Mouse (Mus musculus): ENCODE measurements at regions not wholly inside any gene's neighbourhood (a gene's known extent, or its start where the extent isn't known, plus 50 kb on each side); places are given as distances from the start of the nearest gene placed in this dataset.

GRCm38 (mm10) chr11:82564181-82564580 lies 175.5 kb downstream of the Tmem132e start:
- TF ChIP-seq CTCF (IDR thresholded peaks at IDR 0.05 in 2 of 3, conservative IDR thresholded peaks at IDR 0.05 in 1 of 3; ENCODE audit: control insufficient read depth in 1 of 3, insufficient read depth in 1 of 3, low read depth in 2 of 3, low read length in 3 of 3, poor library complexity in 1 of 3, severe bottlenecking in 1 of 3) (no peak), POLR2AphosphoS5 (IDR thresholded peaks at IDR 0.05; ENCODE audit: borderline replicate concordance, low read depth, low read length) (no peak), ZMIZ1 (IDR thresholded peaks at IDR 0.05; ENCODE audit: low read depth, low read length) (no peak), ZNF384 (IDR thresholded peaks at IDR 0.05; ENCODE audit: low read depth, low read length) (no peak), MAFK (IDR thresholded peaks at IDR 0.05; ENCODE audit: borderline replicate concordance, low read depth, low read length) (no peak), POLR2A (IDR thresholded peaks at IDR 0.05; ENCODE audit: control insufficient read depth in 1 of 2, insufficient read depth in 1 of 2, low read depth in 1 of 2, low read length in 2 of 2, poor library complexity in 1 of 2) (no peak), NRF1 (IDR thresholded peaks at IDR 0.05; ENCODE audit: insufficient read depth, low read depth, low read length, poor library complexity, severe bottlenecking) (no peak), MAX (IDR thresholded peaks at IDR 0.05; ENCODE audit: low read length) (no peak)

Measured in MEL (cell line).